Mouse (Mus musculus) liver, embryonic 15.5 days (tissue): Measurements from ENCODE around the gene Nrsn2. TPM values are rescaled to one million over a fixed set of nuclear protein-coding genes. Genes with fewer than 3 reads are reported as not detected.
A peak's percentile ranks its signal among the peaks of the same experiment; 100 is the strongest.

Source experiments
- ATAC-seq: fragments of 200-750 bp; cut with Nextera tagmentation; 2 replicates; pipeline ENCODE4 v1.8.0; 2017; ENCODE audit warnings: moderate number of reproducible peaks, mild to moderate bottlenecking, moderate library complexity; ENCODE audit not compliant: insufficient read depth
- H3K27ac ChIP-seq: fragments of 300-500 bp; sonication (generic); replicated peaks from 2 replicates; pipeline ENCODE4 v1.5.1; 2015; ENCODE audit warnings: mild to moderate bottlenecking, inconsistent platforms
- H3K27me3 ChIP-seq: fragments of 300-500 bp; sonication (generic); 2 replicates; pipeline ENCODE4 v1.6.1; 2015; ENCODE audit warnings: mild to moderate bottlenecking, inconsistent platforms
- H3K36me3 ChIP-seq: fragments of 300-500 bp; sonication (generic); replicated peaks from 2 replicates; pipeline ENCODE4 v1.6.1; 2015; ENCODE audit warnings: moderate library complexity, mild to moderate bottlenecking, inconsistent platforms
- H3K4me1 ChIP-seq: fragments of 300-500 bp; sonication (generic); replicated peaks from 2 replicates; pipeline ENCODE4 v1.6.1; 2015; ENCODE audit warnings: inconsistent platforms
- H3K4me2 ChIP-seq: fragments of 300-500 bp; sonication (generic); 2 replicates; pipeline ENCODE4 v1.6.1; 2015; ENCODE audit warnings: moderate library complexity, mild to moderate bottlenecking, inconsistent platforms
- H3K4me3 ChIP-seq: fragments of 300-500 bp; sonication (generic); replicated peaks from 2 replicates; pipeline ENCODE4 v1.5.1; 2015; ENCODE audit warnings: mild to moderate bottlenecking, inconsistent platforms
- H3K9ac ChIP-seq: fragments of 300-500 bp; sonication (generic); 2 replicates; pipeline ENCODE4 v1.6.1; 2015; ENCODE audit warnings: moderate library complexity, mild to moderate bottlenecking, inconsistent platforms
- H3K9me3 ChIP-seq: fragments of 300-500 bp; sonication (generic); replicated peaks from 2 replicates; pipeline ENCODE4 v1.6.1; 2016; ENCODE audit warnings: inconsistent platforms
- WGBS: fragments of 180-500 bp; shearing (Covaris S2); methylation state at CpG from one replicate; pipeline ENCODE4 v1.1.7; 2015; ENCODE audit warnings: mixed read lengths; ENCODE audit not compliant: insufficient replicate concordance; 5-methylcytosine and 5-hydroxymethylcytosine counted together
- polyA plus RNA-seq: library from polyadenylated mRNA; unstranded; fragments of >200 nt; fragmentation: Nextera tagmentation; extraction: Ambion mirVana; gene quantifications from 2 replicates; pipeline ENCODE4 v1.2.1, GENCODE M21; 2015

Gene Nrsn2
- polyA plus RNA-seq, result not detected in 2 replicates

GRCm38 (mm10) chr2:152376345-152376741, at the start of gene Nrsn2:
TSS of gene Nrsn2 (minus strand) at chr2:152376638.
- Histone ChIP-seq H3K4me1 (peaks cover 10% of the 10 kb centered on the region; the same call in 1 of the 2 replicates), H3K4me2 (no peak within 1 kb of the TSS), H3K27me3 (peaks cover 63% of the 10 kb centered on the region), H3K27ac (no peak within 1 kb of the TSS), H3K9me3 (no peaks in the 10 kb centered on the region), H3K4me3 (no peak within 1 kb of the TSS), H3K9ac (no peak within 1 kb of the TSS), H3K36me3 (no peaks in the 10 kb centered on the region)
- no peak for ATAC-seq
- 7% methylated on average over 16 of the region's 16 CpGs for WGBS

GRCm38 (mm10) chr2:152415786-152416185, 39.3 kb upstream of the Nrsn2 start:
- no peaks in the 10 kb centered on the region for H3K27me3 ChIP-seq
- no peak overlapping the region for H3K27ac ChIP-seq
- 88% methylated on average over 3 of the region's 3 CpGs for WGBS
- 0 out of 2 replicates have a peak, but pooled peaks cover 3% of the 10 kb centered on the region for H3K9me3 ChIP-seq
- no peak overlapping the region for H3K4me3 ChIP-seq
- H3K4me1 ChIP-seq, result peaks cover 42% of the 10 kb centered on the region
- no peak overlapping the region for H3K9ac ChIP-seq
- no peak for ATAC-seq
- peak overlapping the region; percentile 94 for H3K4me2 ChIP-seq
- no peaks in the 10 kb centered on the region for H3K36me3 ChIP-seq

GRCm38 (mm10) chr2:152415287-152415686, 38.8 kb upstream of the Nrsn2 start, which contains the start of gene 6820408C15Rik:
TSS of gene 6820408C15Rik (plus strand) at chr2:152415587.
- Histone ChIP-seq H3K27me3 (no peaks in the 10 kb centered on the region), H3K27ac (peak within 1 kb of the TSS; percentile 90), H3K9me3 (0 out of 2 replicates have a peak, but pooled peaks cover 3% of the 10 kb centered on the region), H3K9ac (peak within 1 kb of the TSS; percentile 79), H3K4me3 (peak within 1 kb of the TSS; percentile 76), H3K4me1 (peaks cover 47% of the 10 kb centered on the region), H3K4me2 (peak within 1 kb of the TSS; percentile 94), H3K36me3 (no peaks in the 10 kb centered on the region)
- 32% methylated on average over 4 of the region's 4 CpGs for WGBS
- ATAC-seq, result no peak

- Histone ChIP-seq H3K27ac (peak within 1 kb of the TSS; percentile 90), H3K4me3 (peak within 1 kb of the TSS; percentile 76), H3K9me3 (0 out of 2 replicates have a peak, but pooled peaks cover 3% of the 10 kb centered on the region), H3K4me2 (peak within 1 kb of the TSS; percentile 94), H3K36me3 (no peaks in the 10 kb centered on the region), H3K4me1 (peaks cover 50% of the 10 kb centered on the region), H3K9ac (peak within 1 kb of the TSS; percentile 79), H3K27me3 (no peaks in the 10 kb centered on the region)
- peak; percentile 76 for ATAC-seq
- WGBS, result under 1% methylated on average over 65 of the region's 65 CpGs
These were observed 38.2 kb upstream of the Nrsn2 start, which contains the start of gene Zcchc3 for GRCm38 (mm10) chr2:152414591-152415165. TSS of gene Zcchc3 (minus strand) at chr2:152415027.

- peaks cover 53% of the 10 kb centered on the region for H3K4me1 ChIP-seq
These were observed 37.5 kb upstream of the Nrsn2 start for GRCm38 (mm10) chr2:152413765-152414584.

GRCm38 (mm10) chr2:152413158-152413764, 36.8 kb upstream of the Nrsn2 start:
- no peaks in the 10 kb centered on the region for H3K27me3 ChIP-seq
- peak; percentile 14; the same call in 1 of the 2 replicates for ATAC-seq
- no peaks in the 10 kb centered on the region for H3K36me3 ChIP-seq
- peak overlapping the region; percentile 79 for H3K9ac ChIP-seq
- peaks cover 53% of the 10 kb centered on the region for H3K4me1 ChIP-seq
- H3K4me2 ChIP-seq, result peak overlapping the region; percentile 94
- 0 out of 2 replicates have a peak, but pooled peaks cover 3% of the 10 kb centered on the region for H3K9me3 ChIP-seq
- peak overlapping the region; percentile 76 for H3K4me3 ChIP-seq
- peak overlapping the region; percentile 90 for H3K27ac ChIP-seq
- WGBS, result 5% methylated on average over 21 of the region's 21 CpGs

More at GRCm38 (mm10) chr2:152413765-152414584, 37.5 kb upstream of the Nrsn2 start:
- H3K4me3 ChIP-seq, result peak overlapping the region; percentile 76
- H3K9me3 ChIP-seq, result 0 out of 2 replicates have a peak, but pooled peaks cover 3% of the 10 kb centered on the region
- H3K36me3 ChIP-seq, result no peaks in the 10 kb centered on the region
- H3K4me2 ChIP-seq, result peak overlapping the region; percentile 94
- ATAC-seq, result peak; percentile 32
- no peaks in the 10 kb centered on the region for H3K27me3 ChIP-seq
- WGBS, result under 1% methylated on average over 86 of the region's 86 CpGs
- H3K9ac ChIP-seq, result peak overlapping the region; percentile 79
- peak overlapping the region; percentile 90 for H3K27ac ChIP-seq

- Histone ChIP-seq H3K4me2 (peak overlapping the region; percentile 94), H3K27me3 (no peaks in the 10 kb centered on the region), H3K9ac (peak overlapping the region; percentile 79), H3K36me3 (no peaks in the 10 kb centered on the region), H3K4me1 (peaks cover 53% of the 10 kb centered on the region), H3K9me3 (0 out of 2 replicates have a peak, but pooled peaks cover 3% of the 10 kb centered on the region), H3K4me3 (peak overlapping the region; percentile 76), H3K27ac (peak overlapping the region; percentile 25)
- 21% methylated on average over 15 of the region's 15 CpGs for WGBS
- no peak for ATAC-seq
These were observed 36.2 kb upstream of the Nrsn2 start for GRCm38 (mm10) chr2:152412526-152413157.

GRCm38 (mm10) chr2:152411471-152411870, 35.0 kb upstream of the Nrsn2 start:
- no peak for ATAC-seq
- H3K4me2 ChIP-seq, result peak overlapping the region; percentile 94
- H3K4me1 ChIP-seq, result peaks cover 57% of the 10 kb centered on the region
- 0 out of 2 replicates have a peak, but pooled peaks cover 3% of the 10 kb centered on the region for H3K9me3 ChIP-seq
- no peaks in the 10 kb centered on the region for H3K27me3 ChIP-seq
- peak overlapping the region; percentile 64 for H3K27ac ChIP-seq
- 27% methylated on average over 7 of the region's 7 CpGs for WGBS
- H3K9ac ChIP-seq, result no peak overlapping the region
- H3K36me3 ChIP-seq, result no peaks in the 10 kb centered on the region
- H3K4me3 ChIP-seq, result peak overlapping the region; percentile 18; the same call in 1 of the 2 replicates

GRCm38 (mm10) chr2:152410971-152411371, 34.5 kb upstream of the Nrsn2 start:
- no peaks in the 10 kb centered on the region for H3K9me3 ChIP-seq
- no peak for ATAC-seq

GRCm38 (mm10) chr2:152409781-152410180, 33.3 kb upstream of the Nrsn2 start:
- WGBS, result 78% methylated on average over 6 of the region's 6 CpGs
- no peak overlapping the region for H3K27ac ChIP-seq

More at GRCm38 (mm10) chr2:152410971-152411371, 34.5 kb upstream of the Nrsn2 start:
- no peaks in the 10 kb centered on the region for H3K36me3 ChIP-seq
- peaks cover 61% of the 10 kb centered on the region for H3K4me1 ChIP-seq
- WGBS, result 10% methylated on average over 15 of the region's 15 CpGs
- H3K9ac ChIP-seq, result no peak overlapping the region
- no peaks in the 10 kb centered on the region for H3K27me3 ChIP-seq
- peak overlapping the region; percentile 18; the same call in 1 of the 2 replicates for H3K4me3 ChIP-seq
- peak overlapping the region; percentile 94 for H3K4me2 ChIP-seq
- peak overlapping the region; percentile 64 for H3K27ac ChIP-seq

More at GRCm38 (mm10) chr2:152409781-152410180, 33.3 kb upstream of the Nrsn2 start:
- Histone ChIP-seq H3K9me3 (no peaks in the 10 kb centered on the region), H3K4me1 (peaks cover 63% of the 10 kb centered on the region), H3K36me3 (no peaks in the 10 kb centered on the region), H3K27me3 (no peaks in the 10 kb centered on the region), H3K9ac (no peak overlapping the region), H3K4me3 (no peak overlapping the region), H3K4me2 (no peak overlapping the region)
- no peak for ATAC-seq
